Comparison of ENCODE assay signal across 16 mouse cellular contexts in the genomic region with DNA sequence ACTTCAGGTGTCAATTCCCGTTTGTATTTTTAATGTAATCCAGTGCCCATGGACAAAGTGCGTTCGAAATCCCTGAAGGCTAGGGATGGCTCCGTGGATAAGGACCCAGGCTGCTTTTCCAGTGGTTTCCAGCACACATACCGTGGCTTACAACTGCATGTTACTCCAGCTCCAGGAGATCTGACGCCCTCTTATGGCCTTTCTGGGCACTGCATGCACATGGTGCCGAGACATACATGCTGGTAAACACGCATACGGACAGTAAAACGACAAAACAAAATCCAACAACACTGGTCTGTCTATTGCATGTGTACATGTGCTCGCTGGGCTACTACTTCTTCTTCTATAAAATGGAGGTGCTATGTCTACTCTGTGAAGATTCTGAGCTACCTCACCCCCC.
A peak's percentile ranks its signal among the peaks of the same experiment; 100 is the strongest.
DNase-seq lines count a peak whose midpoint lies in the region; ATAC-seq and TF ChIP-seq lines count a peak whose summit lies in the region.
"Had no signal": no experiment of that assay in that cellular context is flagged by ENCODE, and none has a peak within 500 bp of the region (broad histone marks: within the 10 kb centered on the region; RNA-seq: fewer than 3 reads in every experiment).

No protein-coding gene starts in this region.

- 89% methylated on average over 11 of the region's 11 CpGs for WGBS in heart, embryonic 12.5 days
- WGBS in liver, adult 2 months = 96% methylated on average over 11 of the region's 11 CpGs
- 77% methylated on average over 11 of the region's 11 CpGs for WGBS in liver, embryonic 12.5 days (ENCODE audit: insufficient replicate concordance)
- 91% methylated on average over 11 of the region's 11 CpGs for whole genome bisulfite sequencing in bone marrow, adult 2 months

- H3K4me1 ChIP-seq in heart, embryonic 12.5 days (replicated peaks) = peaks cover 35% of the 10 kb centered on the region
- peaks cover 12% of the 10 kb centered on the region for H3K4me1 ChIP-seq in liver, adult 2 months (ENCODE audit: control insufficient read depth, insufficient read depth, low read length)
- H3K4me1 ChIP-seq in liver, embryonic 12.5 days = no peaks in the 10 kb centered on the region; the same call in 1 of the 2 replicates
- H3K4me1 ChIP-seq in E14TG2a.4 (replicated peaks; ENCODE audit: low read depth, low read length) = no peaks in the 10 kb centered on the region
- H3K4me1 ChIP-seq in bone marrow, adult 2 months (ENCODE audit: control insufficient read depth, insufficient read depth, low read length) = no peaks in the 10 kb centered on the region
- H3K4me1 ChIP-seq: megakaryocyte, embryonic 14.5 days had no signal

- H3K27ac ChIP-seq in heart, embryonic 12.5 days (ENCODE audit: poor library complexity, severe bottlenecking) = no peak overlapping the region
- H3K27ac ChIP-seq in liver, adult 2 months (replicated peaks; ENCODE audit: insufficient read depth, low read depth, low read length) = no peak overlapping the region; the same call in 1 of the 2 replicates
- no peak overlapping the region for H3K27ac ChIP-seq in liver, embryonic 12.5 days
- H3K27ac ChIP-seq in bone marrow, adult 2 months (ENCODE audit: control insufficient read depth, insufficient read depth, low read depth, low read length, poor library complexity) = no peak overlapping the region

- H3K4me2 ChIP-seq in heart, embryonic 12.5 days = no peak overlapping the region
- no peak overlapping the region for H3K4me2 ChIP-seq in liver, embryonic 12.5 days
- H3K4me2 ChIP-seq: forebrain, embryonic 15.5 days had no signal

- no peak for ATAC-seq in heart, embryonic 12.5 days (ENCODE audit: insufficient number of reproducible peaks, low FRiP score)
- no peak for ATAC-seq in liver, embryonic 12.5 days
- ATAC-seq in frontal cortex, adult (ENCODE audit: low TSS enrichment) = no peak

- TF ChIP-seq CTCF in liver, adult 2 months (IDR thresholded peaks at IDR 0.05; ENCODE audit: low read depth, low read length) = peak; percentile 37; the same call in 1 of the 2 replicates
- TF ChIP-seq CTCF in E14TG2a.4 (conservative IDR thresholded peaks at IDR 0.05; ENCODE audit: low read length) = peak; percentile 64
- TF ChIP-seq CTCF in bone marrow, adult 2 months (IDR thresholded peaks at IDR 0.05; ENCODE audit: control insufficient read depth, insufficient read depth, low read length) = 0 out of 2 replicates have a peak, but pooled peaks have one; percentile 7

- TF ChIP-seq POLR2A in liver, adult 2 months (IDR thresholded peaks at IDR 0.05; ENCODE audit: extremely low read depth, insufficient read depth, low read length) = no peak
- no peak for TF ChIP-seq POLR2A in bone marrow, adult 2 months (IDR thresholded peaks at IDR 0.05; ENCODE audit: borderline replicate concordance, control insufficient read depth, low read depth, low read length)

- H3K79me2 ChIP-seq in liver, adult 2 months (ENCODE audit: control insufficient read depth, insufficient read depth, low read length) = no peaks in the 10 kb centered on the region

- H3K4me3 ChIP-seq in heart, embryonic 12.5 days = no peak overlapping the region
- no peak overlapping the region for H3K4me3 ChIP-seq in liver, adult 2 months (ENCODE audit: insufficient read depth, low read depth, low read length)
- no peak overlapping the region for H3K4me3 ChIP-seq in liver, embryonic 12.5 days
- H3K4me3 ChIP-seq in E14TG2a.4 (replicated peaks; ENCODE audit: low read length) = no peak overlapping the region
- no peak overlapping the region for H3K4me3 ChIP-seq in bone marrow, adult 2 months (replicated peaks; ENCODE audit: control insufficient read depth, low read depth, low read length)
- H3K4me3 ChIP-seq: forebrain, embryonic 15.5 days; megakaryocyte, embryonic 14.5 days; myocyte had no signal

- H3K9me3 ChIP-seq in heart, embryonic 12.5 days (replicated peaks) = no peaks in the 10 kb centered on the region
- H3K9me3 ChIP-seq in liver, embryonic 12.5 days (replicated peaks) = no peaks in the 10 kb centered on the region
- H3K9me3 ChIP-seq in E14TG2a.4 (ENCODE audit: low read length) = no peaks in the 10 kb centered on the region
- H3K9me3 ChIP-seq: forebrain, embryonic 15.5 days had no signal

- H3K36me3 ChIP-seq in heart, embryonic 12.5 days = no peaks in the 10 kb centered on the region
- H3K36me3 ChIP-seq in liver, adult 2 months (ENCODE audit: control insufficient read depth, insufficient read depth, low read length) = no peaks in the 10 kb centered on the region
- H3K36me3 ChIP-seq in liver, embryonic 12.5 days = no peaks in the 10 kb centered on the region
- H3K36me3 ChIP-seq in E14TG2a.4 (ENCODE audit: insufficient read depth, low read length) = no peaks in the 10 kb centered on the region
- H3K36me3 ChIP-seq: forebrain, embryonic 15.5 days had no signal

- H3K9ac ChIP-seq in heart, embryonic 12.5 days = no peak overlapping the region
- H3K9ac ChIP-seq in liver, adult 2 months (ENCODE audit: low read depth, low read length) = no peak overlapping the region
- no peak overlapping the region for H3K9ac ChIP-seq in liver, embryonic 12.5 days
- H3K9ac ChIP-seq: forebrain, embryonic 15.5 days had no signal

- H3K27me3 ChIP-seq in heart, embryonic 12.5 days (replicated peaks) = no peaks in the 10 kb centered on the region
- H3K27me3 ChIP-seq in liver, adult 2 months (ENCODE audit: control insufficient read depth, insufficient read depth, low read length) = no peaks in the 10 kb centered on the region
- no peaks in the 10 kb centered on the region for H3K27me3 ChIP-seq in liver, embryonic 12.5 days (replicated peaks)
- H3K27me3 ChIP-seq in E14TG2a.4 (ENCODE audit: insufficient read depth, low read length) = no peaks in the 10 kb centered on the region
- H3K27me3 ChIP-seq: forebrain, embryonic 15.5 days; megakaryocyte, embryonic 14.5 days had no signal

- DNase-seq in heart, adult 11 months = peak; percentile 67
- DNase-seq in liver, adult 2 months (ENCODE audit: extremely low read depth, low read depth, low spot score) = no peak
- DNase-seq in kidney, adult 11 months = no peak
- DNase-seq: adrenal gland, adult 8-10 months; cerebellum, adult 11 months; heart, adult 18-20 months; spleen, adult 18-20 months; thymus, postnatal 36 days had no signal

Comparison
In these comparisons a context has a peak if more than half of its experiments do, and no peak if none do; other contexts are left out.
1. CTCF ChIP-seq: peak in every context shown above with its lines; median percentile 64 in E14TG2a.4; 37 in liver, adult 2 months; 7 in bone marrow, adult 2 months.